14 mouse cellular contexts compared by ENCODE assay signal in the genomic region with DNA sequence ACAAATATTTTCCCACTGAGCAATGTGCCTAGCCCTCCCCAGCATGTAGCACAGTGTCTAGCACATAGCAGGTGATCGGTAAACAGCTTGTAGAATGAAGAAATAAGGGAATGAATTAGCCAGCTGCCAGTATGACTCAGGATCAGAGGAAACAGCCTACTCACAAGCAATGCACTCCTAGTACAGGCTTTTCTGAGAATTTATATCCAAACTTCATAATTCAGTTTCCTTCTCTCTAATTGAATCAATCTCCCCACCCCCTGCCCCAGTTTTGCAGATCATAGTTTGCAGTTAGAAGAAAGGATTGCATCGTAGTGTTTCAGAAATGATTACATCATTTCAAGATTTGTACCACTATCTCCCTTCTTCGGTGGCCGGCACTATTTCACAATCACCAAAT. TPM values are rescaled to one million over a fixed set of nuclear protein-coding genes. Genes with fewer than 3 reads are reported as not detected.
A peak's percentile ranks its signal among the peaks of the same experiment; 100 is the strongest.
DNase-seq lines count a peak whose midpoint lies in the region; ATAC-seq lines count a peak whose summit lies in the region.
"Had no signal": no experiment of that assay in that cellular context is flagged by ENCODE, and none has a peak within 500 bp of the region (broad histone marks: within the 10 kb centered on the region; RNA-seq: fewer than 3 reads in every experiment).

No protein-coding gene starts in this region.

- ATAC-seq in monocyte, adult 5-6 weeks (replicated peaks; ENCODE audit: insufficient number of reproducible peaks, low FRiP score, low TSS enrichment, poor library complexity, severe bottlenecking), result no peak
- ATAC-seq: forebrain, embryonic 14.5 days; inflammation-experienced regulatory T-cells, adult 6 months had no signal

- DNase-seq in adrenal gland, adult 2 months, result peak; percentile 29
- DNase-seq in adrenal gland, postnatal 25 days, result no peak
- DNase-seq in layer of hippocampus, adult 8-10 months (ENCODE audit: low spot score in 2 of 2), result peak; percentile 9 to 10
- DNase-seq in layer of hippocampus, postnatal 10 days (ENCODE audit: low spot score in 2 of 2), result no peak
- peak; percentile 12 to 19 for DNase-seq in right cerebral cortex, adult 2 months (ENCODE audit: low spot score in 2 of 2)
- DNase-seq in right cerebral cortex, postnatal 4 days, result no peak
- DNase-seq in kidney, adult 9 months, result no peak
- DNase-seq: adrenal gland, adult 8-10 months; cerebellum, adult 9-10 months; gastrocnemius, postnatal 25 days; thymus, postnatal 36 days had no signal

RNA-seq across cellular contexts. Expression of gene Dab2, which starts 26.4 kb away (rescaled TPM):
- 100 to 1,000 TPM; 358 to 479 TPM for total RNA-seq in adrenal gland, adult 2 months (2021)
- polyA plus RNA-seq in adrenal gland, adult 2 months (2012; rRNA removed), result 127 and 180 TPM in 2 replicates
- total RNA-seq in adrenal gland, postnatal 25 days (2021), result 416 and 485 TPM in 2 replicates
- total RNA-seq in layer of hippocampus, adult 8-10 months (2022), result 10 to 100 TPM in 3 of 4 experiments, 1 to 10 TPM in 1; 9.8 to 15.9 (median 14.9) TPM
- total RNA-seq in layer of hippocampus, postnatal 10 days (2021), result 10 to 100 TPM; 28.4 to 29.9 TPM
- total RNA-seq in monocyte, adult 5-6 weeks (2017), result 0.19 to 0.53 TPM (median 0.29 TPM) in 3 replicates

Comparison
In these comparisons a context has a peak if more than half of its experiments do, and no peak if none do; other contexts are left out.
1. DNase-seq: peak in adrenal gland, adult 2 months (single experiment), layer of hippocampus, adult 8-10 months (2 of 2) and right cerebral cortex, adult 2 months (2 of 2); none in adrenal gland, postnatal 25 days (single experiment), layer of hippocampus, postnatal 10 days (0 of 2), right cerebral cortex, postnatal 4 days (single experiment) and kidney, adult 9 months (single experiment).
2. RNA of gene Dab2, which starts 26.4 kb away (total RNA-seq): 358 to 479 TPM in adrenal gland, adult 2 months and 416 to 485 TPM in adrenal gland, postnatal 25 days; 28.4 to 29.9 TPM in layer of hippocampus, postnatal 10 days, 9.8 to 15.9 TPM in layer of hippocampus, adult 8-10 months and 0.19 to 0.53 TPM in monocyte, adult 5-6 weeks; every median in the first group is over 10 times any median in the second.